Mouse (Mus musculus): ENCODE data around the gene Cd69. TPM values are rescaled to one million over a fixed set of nuclear protein-coding genes. Genes with fewer than 3 reads are reported as not detected.

The Cd69 gene
- polyA plus RNA-seq, 1 experiment from 2014 or later, result 0.35 TPM

- 81% methylated on average over 2 of the region's 2 CpGs for WGBS
- ATAC-seq (ENCODE audit: insufficient number of reproducible peaks, insufficient read depth, low FRiP score, low read depth), result no peak
- H3K36me3 ChIP-seq (ENCODE audit: control insufficient read depth, insufficient read depth, low read length), result no peaks in the 10 kb centered on the region
- H3K4me1 ChIP-seq (ENCODE audit: control insufficient read depth in 2 of 2, insufficient read depth in 2 of 2, low read length in 2 of 2), result peaks cover 0 to 2% of the 10 kb centered on the region in 2 experiments; a peak in 1 of 4 replicates
- H3K9ac ChIP-seq (ENCODE audit: low read length), result no peak overlapping the region
- H3K9me3 ChIP-seq (ENCODE audit: control insufficient read depth, low read length), result no peaks in the 10 kb centered on the region
- no peak overlapping the region for H3K27ac ChIP-seq (replicated peaks in 1 of 2; ENCODE audit: control insufficient read depth in 1 of 2, insufficient read depth in 1 of 2, low read depth in 2 of 2, low read length in 2 of 2)
- H3K4me2 ChIP-seq (ENCODE audit: low read length), result peak overlapping the region; percentile 73
- 0 out of 4 replicates have a peak overlapping the region, but pooled peaks of 1 of the 2 experiments have one; percentile 60 for H3K4me3 ChIP-seq (ENCODE audit: control insufficient read depth in 1 of 2, insufficient read depth in 1 of 2, low read depth in 1 of 2, low read length in 2 of 2)
- no peaks in the 10 kb centered on the region for H3K27me3 ChIP-seq (ENCODE audit: control insufficient read depth, insufficient read depth, low read length)
Measured at GRCm38 (mm10) chr6:129236652-129237342, 38.4 kb downstream of the Cd69 start.

- 77% methylated on average over 5 of the region's 5 CpGs for WGBS
- H3K36me3 ChIP-seq (ENCODE audit: control insufficient read depth, insufficient read depth, low read length), result no peaks in the 10 kb centered on the region
- no peaks in the 10 kb centered on the region for H3K9me3 ChIP-seq (ENCODE audit: control insufficient read depth, low read length)
- ATAC-seq (ENCODE audit: insufficient number of reproducible peaks, insufficient read depth, low FRiP score, low read depth), result no peak
- H3K4me2 ChIP-seq (ENCODE audit: low read length), result no peak overlapping the region
- H3K27me3 ChIP-seq (ENCODE audit: control insufficient read depth, insufficient read depth, low read length), result no peaks in the 10 kb centered on the region
- no peak overlapping the region for H3K9ac ChIP-seq (ENCODE audit: low read length)
- H3K27ac ChIP-seq (replicated peaks in 1 of 2; ENCODE audit: control insufficient read depth in 1 of 2, insufficient read depth in 1 of 2, low read depth in 2 of 2, low read length in 2 of 2), result no peak overlapping the region; a peak in 1 of 4 replicates
- H3K4me1 ChIP-seq (ENCODE audit: control insufficient read depth in 2 of 2, insufficient read depth in 2 of 2, low read length in 2 of 2), result peaks cover 0 to 2% of the 10 kb centered on the region in 2 experiments; a peak in 1 of 4 replicates
- no peak overlapping the region for H3K4me3 ChIP-seq (ENCODE audit: control insufficient read depth in 1 of 2, insufficient read depth in 1 of 2, low read depth in 1 of 2, low read length in 2 of 2)
Measured at GRCm38 (mm10) chr6:129235855-129236461, 39.3 kb downstream of the Cd69 start.

GRCm38 (mm10) chr6:129234456-129235360, 40.5 kb downstream of the Cd69 start:
- no peaks in the 10 kb centered on the region for H3K9me3 ChIP-seq (ENCODE audit: control insufficient read depth, low read length)
- ATAC-seq (ENCODE audit: insufficient number of reproducible peaks, insufficient read depth, low FRiP score, low read depth), result no peak
- peaks cover 2 to 4% of the 10 kb centered on the region in 2 experiments; a peak in 1 of 4 replicates for H3K4me1 ChIP-seq (ENCODE audit: control insufficient read depth in 2 of 2, insufficient read depth in 2 of 2, low read length in 2 of 2)
- no peak overlapping the region for H3K9ac ChIP-seq (ENCODE audit: low read length)
- H3K36me3 ChIP-seq (ENCODE audit: control insufficient read depth, insufficient read depth, low read length), result no peaks in the 10 kb centered on the region
- H3K4me3 ChIP-seq (ENCODE audit: control insufficient read depth in 1 of 2, insufficient read depth in 1 of 2, low read depth in 1 of 2, low read length in 2 of 2), result no peak overlapping the region
- 65% methylated on average over 8 of the region's 8 CpGs for WGBS
- no peaks in the 10 kb centered on the region for H3K27me3 ChIP-seq (ENCODE audit: control insufficient read depth, insufficient read depth, low read length)
- no peak overlapping the region for H3K4me2 ChIP-seq (ENCODE audit: low read length)
- H3K27ac ChIP-seq (replicated peaks in 1 of 2; ENCODE audit: control insufficient read depth in 1 of 2, insufficient read depth in 1 of 2, low read depth in 2 of 2, low read length in 2 of 2), result no peak overlapping the region

GRCm38 (mm10) chr6:129233955-129234369, 41.3 kb downstream of the Cd69 start:
- Histone ChIP-seq H3K9me3 (ENCODE audit: control insufficient read depth, low read length) (no peaks in the 10 kb centered on the region), H3K4me2 (ENCODE audit: low read length) (no peak overlapping the region), H3K27ac (replicated peaks in 1 of 2; ENCODE audit: control insufficient read depth in 1 of 2, insufficient read depth in 1 of 2, low read depth in 2 of 2, low read length in 2 of 2) (peak overlapping the region in 1 of 2 experiments; percentile 20; a peak in 2 of 4 replicates), H3K9ac (ENCODE audit: low read length) (no peak overlapping the region), H3K27me3 (ENCODE audit: control insufficient read depth, insufficient read depth, low read length) (no peaks in the 10 kb centered on the region), H3K4me3 (ENCODE audit: control insufficient read depth in 1 of 2, insufficient read depth in 1 of 2, low read depth in 1 of 2, low read length in 2 of 2) (no peak overlapping the region), H3K36me3 (ENCODE audit: control insufficient read depth, insufficient read depth, low read length) (no peaks in the 10 kb centered on the region), H3K4me1 (ENCODE audit: control insufficient read depth in 2 of 2, insufficient read depth in 2 of 2, low read length in 2 of 2) (peaks cover 5 to 7% of the 10 kb centered on the region in 2 experiments)
- no peak for ATAC-seq (ENCODE audit: insufficient number of reproducible peaks, insufficient read depth, low FRiP score, low read depth)
- 91% methylated on average over 13 of the region's 18 CpGs for WGBS

- Histone ChIP-seq H3K9ac (ENCODE audit: low read length) (no peak overlapping the region), H3K4me2 (ENCODE audit: low read length) (no peak overlapping the region), H3K27ac (replicated peaks in 1 of 2; ENCODE audit: control insufficient read depth in 1 of 2, insufficient read depth in 1 of 2, low read depth in 2 of 2, low read length in 2 of 2) (peak overlapping the region in 1 of 2 experiments; percentile 20; a peak in 2 of 4 replicates), H3K9me3 (ENCODE audit: control insufficient read depth, low read length) (no peaks in the 10 kb centered on the region), H3K27me3 (ENCODE audit: control insufficient read depth, insufficient read depth, low read length) (no peaks in the 10 kb centered on the region), H3K4me1 (ENCODE audit: control insufficient read depth in 2 of 2, insufficient read depth in 2 of 2, low read length in 2 of 2) (peaks cover 7 to 8% of the 10 kb centered on the region in 2 experiments), H3K36me3 (ENCODE audit: control insufficient read depth, insufficient read depth, low read length) (no peaks in the 10 kb centered on the region), H3K4me3 (ENCODE audit: control insufficient read depth in 1 of 2, insufficient read depth in 1 of 2, low read depth in 1 of 2, low read length in 2 of 2) (no peak overlapping the region)
- WGBS, result 80% methylated on average over 6 of the region's 6 CpGs
- ATAC-seq (ENCODE audit: insufficient number of reproducible peaks, insufficient read depth, low FRiP score, low read depth), result no peak
Measured at GRCm38 (mm10) chr6:129233366-129233954, 41.8 kb downstream of the Cd69 start.

GRCm38 (mm10) chr6:129232842-129233205, 42.4 kb downstream of the Cd69 start:
- Histone ChIP-seq H3K9me3 (ENCODE audit: control insufficient read depth, low read length) (no peaks in the 10 kb centered on the region), H3K27ac (replicated peaks in 1 of 2; ENCODE audit: control insufficient read depth in 1 of 2, insufficient read depth in 1 of 2, low read depth in 2 of 2, low read length in 2 of 2) (peak overlapping the region; percentile 20 to 32; a peak in 2 of 4 replicates), H3K4me2 (ENCODE audit: low read length) (no peak overlapping the region), H3K36me3 (ENCODE audit: control insufficient read depth, insufficient read depth, low read length) (no peaks in the 10 kb centered on the region), H3K4me3 (ENCODE audit: control insufficient read depth in 1 of 2, insufficient read depth in 1 of 2, low read depth in 1 of 2, low read length in 2 of 2) (no peak overlapping the region), H3K4me1 (ENCODE audit: control insufficient read depth in 2 of 2, insufficient read depth in 2 of 2, low read length in 2 of 2) (peaks cover 7 to 8% of the 10 kb centered on the region in 2 experiments), H3K9ac (ENCODE audit: low read length) (no peak overlapping the region), H3K27me3 (ENCODE audit: control insufficient read depth, insufficient read depth, low read length) (no peaks in the 10 kb centered on the region)
- 63% methylated on average over 9 of the region's 9 CpGs for WGBS
- ATAC-seq (ENCODE audit: insufficient number of reproducible peaks, insufficient read depth, low FRiP score, low read depth), result no peak

Data from heart, embryonic 14.5 days (tissue).